Mouse (Mus musculus): ENCODE data around the gene A4galt. TPM values are rescaled to one million over a fixed set of nuclear protein-coding genes. Genes with fewer than 3 reads are reported as not detected.

A4galt gene
- total RNA-seq, 2 experiments from 2014 or later: 5.5 to 8.6 TPM

GRCm38 (mm10) chr15:83227559-83227958 is 24.0 kb downstream of the A4galt start:
- no peak for DNase-seq (ENCODE audit: low spot score in 2 of 2)

GRCm38 (mm10) chr15:83226871-83227270 is 24.7 kb downstream of the A4galt start:
- no peak for DNase-seq (ENCODE audit: low spot score in 2 of 2)

- DNase-seq (ENCODE audit: low spot score in 2 of 2): no peak
Measured at GRCm38 (mm10) chr15:83226066-83226834, 25.3 kb downstream of the A4galt start.

GRCm38 (mm10) chr15:83224136-83224766 is 27.3 kb downstream of the A4galt start:
- DNase-seq (ENCODE audit: low spot score in 2 of 2): peak in 1 of 2 experiments; percentile 27

- DNase-seq (ENCODE audit: low spot score in 2 of 2): peak in 1 of 2 experiments; percentile 48
Measured at GRCm38 (mm10) chr15:83223208-83223962, 28.2 kb downstream of the A4galt start.

GRCm38 (mm10) chr15:83221721-83222120 is 29.9 kb downstream of the A4galt start:
- no peak for DNase-seq (ENCODE audit: low spot score in 2 of 2)

DNA sequence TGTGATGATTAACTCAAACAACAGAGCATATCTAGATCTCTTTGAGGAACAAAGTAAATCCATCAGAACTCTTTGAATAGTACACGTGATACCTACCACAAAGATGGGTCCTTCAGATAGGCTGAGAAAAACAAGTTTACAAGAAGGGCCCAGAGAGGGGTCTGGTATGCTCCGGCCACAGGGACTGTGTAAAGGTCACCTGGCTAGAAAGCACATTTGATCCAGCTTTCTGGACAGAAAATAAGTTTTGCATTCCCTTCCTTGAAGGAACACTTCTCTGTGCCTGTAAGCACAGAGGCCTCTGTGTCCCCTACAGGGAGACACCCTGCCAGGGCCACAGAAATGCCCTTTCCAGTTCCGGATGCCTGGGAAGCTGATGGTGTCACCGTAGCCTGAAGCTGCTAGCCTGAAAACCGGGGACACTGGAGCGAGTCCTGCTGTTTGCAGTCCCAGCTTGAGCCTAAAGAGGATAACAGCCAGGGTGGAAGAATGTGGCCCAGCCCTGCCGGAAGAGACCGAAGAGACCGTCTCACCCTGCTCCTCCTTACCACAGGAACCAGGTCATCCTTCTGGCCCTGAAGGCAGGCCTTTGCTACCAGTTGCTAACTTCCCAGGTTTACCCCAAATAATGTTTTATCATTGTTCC is 31.1 kb downstream of the A4galt start:
- no peak for DNase-seq (ENCODE audit: low spot score in 2 of 2)

GRCm38 (mm10) chr15:83215322-83216216 is 36.0 kb downstream of the A4galt start:
- no peak for DNase-seq (ENCODE audit: low spot score in 2 of 2)

- DNase-seq (ENCODE audit: low spot score in 2 of 2): peak; percentile 50 to 71
Measured at GRCm38 (mm10) chr15:83210229-83210628, 41.3 kb downstream of the A4galt start.

DNA sequence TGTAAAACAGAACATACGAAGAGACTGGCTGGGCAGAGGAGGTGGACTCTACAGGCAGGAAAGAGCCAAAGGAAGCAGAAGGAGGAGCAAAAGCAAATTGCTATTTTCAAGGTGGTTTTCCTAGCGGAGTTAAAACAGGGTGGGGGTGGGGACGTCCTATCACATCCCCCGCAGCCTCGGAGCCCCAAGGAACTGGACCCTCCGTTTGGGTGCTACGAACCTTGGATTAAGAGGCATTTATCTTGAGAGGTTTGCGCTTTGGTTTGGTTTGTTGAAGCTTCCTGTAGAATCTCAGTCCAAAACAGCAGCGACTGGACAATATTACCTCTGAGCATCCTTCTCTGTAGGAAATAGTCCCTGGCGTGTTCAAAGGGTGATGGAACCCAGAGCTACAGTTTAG is 41.9 kb downstream of the A4galt start:
- DNase-seq (ENCODE audit: low spot score in 2 of 2): no peak

DNA sequence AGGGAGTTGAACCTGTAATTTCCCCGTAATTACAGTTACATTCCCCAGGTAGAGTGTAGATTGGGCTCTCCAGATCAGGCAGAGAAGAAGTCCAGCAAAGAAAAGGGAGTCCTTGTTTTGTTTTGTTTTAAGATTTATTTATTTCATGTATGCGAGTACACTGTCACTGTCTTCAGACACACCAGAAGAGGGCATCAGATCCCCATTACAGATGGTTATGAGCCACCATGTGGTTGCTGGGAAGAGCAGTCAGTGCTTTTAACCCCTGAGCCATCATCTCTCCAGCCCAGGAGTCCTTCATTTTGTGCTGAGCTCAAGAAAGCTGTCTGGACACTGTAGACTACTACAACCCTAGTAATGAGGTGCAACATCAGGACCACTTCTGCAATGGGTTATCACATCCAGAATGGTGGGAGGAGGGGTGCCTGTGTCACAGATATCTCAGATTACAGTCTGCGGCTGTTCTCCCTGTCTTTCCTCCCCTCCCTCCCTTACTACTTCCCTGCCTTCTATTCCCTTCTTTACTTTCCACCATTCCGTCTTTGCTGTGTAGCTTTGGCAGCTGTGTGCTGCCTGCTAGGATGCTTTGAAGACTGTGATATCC is 42.4 kb downstream of the A4galt start:
- DNase-seq (ENCODE audit: low spot score in 2 of 2): no peak

GRCm38 (mm10) chr15:83204731-83205451 is 46.7 kb downstream of the A4galt start:
- DNase-seq (ENCODE audit: low spot score in 2 of 2): peak in 1 of 2 experiments; percentile 59

DNA sequence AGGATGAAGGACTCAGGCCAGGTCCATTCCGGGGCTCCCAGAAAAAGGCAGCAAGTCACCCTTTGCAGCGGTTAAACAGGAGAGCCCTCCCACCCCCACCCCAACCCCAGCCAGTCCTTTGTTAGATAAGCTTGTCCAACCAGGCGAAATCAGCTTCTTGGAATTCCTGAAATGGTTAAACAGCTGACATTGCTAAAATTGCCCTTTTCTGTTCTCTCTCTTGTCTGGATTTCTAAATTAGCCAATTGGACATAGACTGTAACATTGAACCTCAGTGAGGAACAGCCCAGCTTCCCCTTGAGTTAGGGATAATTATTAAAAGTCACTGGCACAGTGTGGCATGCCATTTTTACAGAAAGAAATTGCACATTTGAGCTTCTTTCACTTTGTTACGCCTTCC is 49.2 kb downstream of the A4galt start:
- DNase-seq (ENCODE audit: low spot score in 2 of 2): no peak

GRCm38 (mm10) chr15:83193413-83193812 is 58.2 kb downstream of the A4galt start:
- DNase-seq (ENCODE audit: low spot score in 2 of 2): no peak

DNA sequence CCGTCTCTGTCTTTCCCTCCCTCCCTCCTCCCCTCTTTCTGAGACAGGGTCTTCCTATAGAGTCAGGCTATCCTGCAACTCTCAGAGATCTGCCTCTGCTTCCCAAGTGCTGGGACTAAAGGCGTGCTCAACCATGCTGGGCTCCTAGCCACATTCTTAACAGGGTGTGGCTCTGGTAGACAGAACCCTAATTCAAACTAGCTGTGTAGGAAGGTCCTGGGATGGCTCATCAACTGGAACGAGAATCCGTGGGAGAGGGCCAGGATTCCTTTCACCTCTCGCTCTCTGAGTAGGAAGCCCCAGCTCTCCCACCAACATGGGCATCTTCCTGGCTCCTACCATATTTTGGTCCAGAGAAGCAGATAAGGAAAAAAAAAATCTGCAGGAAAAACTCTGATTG is 69.2 kb downstream of the A4galt start:
- no peak for DNase-seq (ENCODE audit: low spot score in 2 of 2)

DNA sequence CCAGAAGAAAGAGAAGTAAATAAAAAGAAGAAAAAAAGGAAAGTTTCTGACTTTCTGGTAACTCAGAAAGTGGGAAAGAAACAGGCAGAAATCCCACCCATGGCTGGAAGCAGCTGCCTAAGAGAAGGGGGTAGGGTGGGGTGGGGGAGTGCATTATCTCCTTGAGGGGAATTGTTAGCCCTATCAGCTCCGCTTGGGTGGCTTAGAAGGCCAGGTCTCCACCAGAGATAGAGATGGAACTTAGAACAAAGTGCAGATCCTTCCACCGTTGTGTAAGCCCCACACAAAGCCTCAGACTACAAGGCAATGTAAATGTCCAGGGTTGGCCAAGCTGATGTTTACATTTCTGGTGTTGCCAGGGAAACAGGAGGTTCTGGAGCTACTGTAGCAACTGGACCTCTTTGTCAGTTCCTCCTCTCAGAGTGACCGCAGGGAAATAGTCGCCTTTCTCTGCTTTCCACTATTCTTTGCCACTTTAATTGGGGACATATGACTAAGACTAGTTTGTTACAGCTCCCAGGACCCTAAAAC is 69.7 kb downstream of the A4galt start:
- DNase-seq (ENCODE audit: low spot score in 2 of 2): no peak

- no peak for DNase-seq (ENCODE audit: low spot score in 2 of 2)
Measured at GRCm38 (mm10) chr15:83180004-83180403, 71.6 kb downstream of the A4galt start.

Measured in adrenal gland, adult 18-20 months (tissue).